Mouse (Mus musculus): ENCODE data around the gene Gm10273. TPM values are rescaled to one million over a fixed set of nuclear protein-coding genes. Genes with fewer than 3 reads are reported as not detected.

The Gm10273 gene
- polyA plus RNA-seq, 1 experiment from 2014 or later: 3.5 TPM

GRCm38 (mm10) chr10:59364551-59364950 is 30.9 kb upstream of the Gm10273 start:
- no peaks in the 10 kb centered on the region for H3K4me1 ChIP-seq (ENCODE audit: control insufficient read depth, insufficient read depth, low read length)
- peaks cover 71% of the 10 kb centered on the region for H3K36me3 ChIP-seq (ENCODE audit: control insufficient read depth, insufficient read depth, low read length)
- H3K27me3 ChIP-seq (ENCODE audit: control insufficient read depth, insufficient read depth, low read length): no peaks in the 10 kb centered on the region
- no peaks in the 10 kb centered on the region for H3K9me3 ChIP-seq (ENCODE audit: control insufficient read depth, low read depth, low read length)
- no peak overlapping the region for H3K4me3 ChIP-seq (ENCODE audit: low read depth, low read length)
- no peak for ATAC-seq (ENCODE audit: insufficient number of reproducible peaks, insufficient read depth, low FRiP score, low read depth)
- H3K9ac ChIP-seq (replicated peaks; ENCODE audit: low read depth, low read length): no peak overlapping the region
- 72% methylated on average over 3 of the region's 3 CpGs for WGBS
- no peak overlapping the region for H3K27ac ChIP-seq (ENCODE audit: low read length)
- H3K4me2 ChIP-seq (replicated peaks; ENCODE audit: low read depth, low read length): no peak overlapping the region

GRCm38 (mm10) chr10:59365804-59366589 is 29.4 kb upstream of the Gm10273 start:
- H3K4me2 ChIP-seq (replicated peaks; ENCODE audit: low read depth, low read length): no peak overlapping the region
- no peak for ATAC-seq (ENCODE audit: insufficient number of reproducible peaks, insufficient read depth, low FRiP score, low read depth)
- H3K9ac ChIP-seq (replicated peaks; ENCODE audit: low read depth, low read length): no peak overlapping the region
- no peak overlapping the region for H3K27ac ChIP-seq (ENCODE audit: low read length)
- no peak overlapping the region for H3K4me3 ChIP-seq (ENCODE audit: low read depth, low read length)
- no peaks in the 10 kb centered on the region for H3K9me3 ChIP-seq (ENCODE audit: control insufficient read depth, low read depth, low read length)
- WGBS: 82% methylated on average over 5 of the region's 5 CpGs
- H3K27me3 ChIP-seq (ENCODE audit: control insufficient read depth, insufficient read depth, low read length): no peaks in the 10 kb centered on the region
- H3K4me1 ChIP-seq (ENCODE audit: control insufficient read depth, insufficient read depth, low read length): no peaks in the 10 kb centered on the region
- peaks cover 86% of the 10 kb centered on the region for H3K36me3 ChIP-seq (ENCODE audit: control insufficient read depth, insufficient read depth, low read length)

DNA sequence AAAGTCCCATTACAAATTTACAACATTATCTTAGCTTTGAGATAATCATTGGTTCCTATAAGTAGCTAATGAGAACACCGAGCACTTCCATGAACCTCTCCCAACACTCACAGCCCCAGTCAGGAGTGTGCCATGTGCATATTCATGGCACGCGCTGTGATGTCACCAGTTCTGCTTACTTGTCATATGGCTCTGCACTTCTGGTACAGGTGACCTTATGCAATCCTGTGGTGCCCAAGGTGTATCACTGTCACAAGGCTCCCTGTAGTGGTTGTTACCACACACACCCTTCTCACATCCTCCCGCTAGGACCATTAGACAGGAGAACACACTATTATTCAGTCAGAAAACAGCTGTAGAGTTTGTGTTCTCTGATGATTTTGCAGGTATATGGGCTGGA is 28.7 kb upstream of the Gm10273 start:
- Histone ChIP-seq H3K4me2 (replicated peaks; ENCODE audit: low read depth, low read length) (no peak overlapping the region), H3K27ac (ENCODE audit: low read length) (no peak overlapping the region), H3K27me3 (ENCODE audit: control insufficient read depth, insufficient read depth, low read length) (no peaks in the 10 kb centered on the region), H3K4me3 (ENCODE audit: low read depth, low read length) (no peak overlapping the region), H3K36me3 (ENCODE audit: control insufficient read depth, insufficient read depth, low read length) (peaks cover 87% of the 10 kb centered on the region), H3K9me3 (ENCODE audit: control insufficient read depth, low read depth, low read length) (no peaks in the 10 kb centered on the region), H3K9ac (replicated peaks; ENCODE audit: low read depth, low read length) (no peak overlapping the region), H3K4me1 (ENCODE audit: control insufficient read depth, insufficient read depth, low read length) (no peaks in the 10 kb centered on the region)
- ATAC-seq (ENCODE audit: insufficient number of reproducible peaks, insufficient read depth, low FRiP score, low read depth): no peak
- 95% methylated on average over 4 of the region's 4 CpGs for WGBS

DNA sequence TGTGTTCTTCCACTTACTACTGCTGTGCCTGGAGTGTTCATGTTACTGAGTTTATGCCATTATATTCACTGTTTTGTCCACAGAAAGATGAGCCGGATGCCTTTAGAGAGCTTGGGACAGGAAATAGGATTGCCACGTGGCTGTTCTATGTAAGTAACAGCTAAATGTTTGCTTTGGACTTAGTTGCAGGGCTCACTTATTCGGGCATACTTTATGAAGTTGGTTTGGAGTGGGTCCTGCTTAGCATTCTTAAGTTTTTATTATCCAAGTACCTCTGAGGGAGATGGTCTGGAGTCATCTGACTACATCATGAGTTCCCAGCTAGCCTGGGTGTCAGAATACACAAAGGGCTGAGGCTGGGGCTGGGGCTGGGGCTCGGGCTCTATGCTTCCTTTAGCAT is 28.2 kb upstream of the Gm10273 start:
- Histone ChIP-seq H3K9ac (replicated peaks; ENCODE audit: low read depth, low read length) (no peak overlapping the region), H3K27me3 (ENCODE audit: control insufficient read depth, insufficient read depth, low read length) (no peaks in the 10 kb centered on the region), H3K4me2 (replicated peaks; ENCODE audit: low read depth, low read length) (no peak overlapping the region), H3K4me1 (ENCODE audit: control insufficient read depth, insufficient read depth, low read length) (no peaks in the 10 kb centered on the region), H3K9me3 (ENCODE audit: control insufficient read depth, low read depth, low read length) (no peaks in the 10 kb centered on the region), H3K27ac (ENCODE audit: low read length) (no peak overlapping the region), H3K36me3 (ENCODE audit: control insufficient read depth, insufficient read depth, low read length) (peaks cover 86% of the 10 kb centered on the region), H3K4me3 (ENCODE audit: low read depth, low read length) (no peak overlapping the region)
- WGBS: 67% methylated on average over 4 of the region's 4 CpGs
- ATAC-seq (ENCODE audit: insufficient number of reproducible peaks, insufficient read depth, low FRiP score, low read depth): no peak

DNA sequence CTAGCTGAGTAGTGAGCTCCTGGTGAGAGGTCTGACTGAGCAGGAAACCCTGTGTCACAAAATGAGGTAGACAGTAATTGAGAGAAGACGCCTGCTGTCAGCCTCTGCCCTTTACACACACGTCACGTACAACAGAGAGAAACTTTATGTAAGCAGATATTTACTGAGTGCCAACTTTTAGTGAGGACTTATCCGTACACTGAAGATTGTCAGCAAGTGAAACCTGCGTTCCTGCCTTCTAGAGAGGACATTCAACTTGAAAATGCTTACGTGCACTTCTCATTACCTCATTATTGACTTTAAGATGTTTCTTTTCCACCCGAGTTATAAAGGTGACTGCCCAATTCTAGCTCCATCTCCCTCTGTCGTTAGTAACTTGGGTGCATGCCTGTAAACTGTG is 26.7 kb upstream of the Gm10273 start:
- no peak for ATAC-seq (ENCODE audit: insufficient number of reproducible peaks, insufficient read depth, low FRiP score, low read depth)
- Histone ChIP-seq H3K4me3 (ENCODE audit: low read depth, low read length) (no peak overlapping the region), H3K9ac (replicated peaks; ENCODE audit: low read depth, low read length) (no peak overlapping the region), H3K4me1 (ENCODE audit: control insufficient read depth, insufficient read depth, low read length) (no peaks in the 10 kb centered on the region), H3K27ac (ENCODE audit: low read length) (no peak overlapping the region), H3K9me3 (ENCODE audit: control insufficient read depth, low read depth, low read length) (no peaks in the 10 kb centered on the region), H3K27me3 (ENCODE audit: control insufficient read depth, insufficient read depth, low read length) (no peaks in the 10 kb centered on the region), H3K4me2 (replicated peaks; ENCODE audit: low read depth, low read length) (no peak overlapping the region), H3K36me3 (ENCODE audit: control insufficient read depth, insufficient read depth, low read length) (peaks cover 85% of the 10 kb centered on the region)
- 88% methylated on average over 8 of the region's 8 CpGs for WGBS

DNA sequence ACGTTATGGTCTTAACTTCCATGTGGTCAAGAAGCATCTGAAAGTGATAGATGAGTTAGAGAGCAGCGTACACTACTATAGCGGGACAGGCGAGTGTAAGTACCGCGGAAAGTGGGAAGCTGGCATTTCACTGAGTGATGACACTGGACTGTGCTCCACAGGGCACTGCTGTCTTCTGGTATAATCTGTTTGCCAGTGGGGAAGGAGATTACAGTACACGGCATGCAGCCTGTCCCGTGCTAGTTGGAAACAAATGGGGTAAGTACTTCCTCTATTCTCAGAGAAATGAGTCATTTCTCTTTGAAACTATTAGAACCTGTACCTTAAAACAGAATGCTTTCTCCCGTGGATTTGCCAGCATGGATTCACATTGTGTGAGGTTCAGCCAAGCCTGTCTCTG is 26.0 kb upstream of the Gm10273 start:
- H3K4me1 ChIP-seq (ENCODE audit: control insufficient read depth, insufficient read depth, low read length): no peaks in the 10 kb centered on the region
- H3K4me2 ChIP-seq (replicated peaks; ENCODE audit: low read depth, low read length): no peak overlapping the region
- H3K9me3 ChIP-seq (ENCODE audit: control insufficient read depth, low read depth, low read length): no peaks in the 10 kb centered on the region
- no peak overlapping the region for H3K4me3 ChIP-seq (ENCODE audit: low read depth, low read length)
- peaks cover 83% of the 10 kb centered on the region for H3K36me3 ChIP-seq (ENCODE audit: control insufficient read depth, insufficient read depth, low read length)
- no peak overlapping the region for H3K9ac ChIP-seq (replicated peaks; ENCODE audit: low read depth, low read length)
- no peaks in the 10 kb centered on the region for H3K27me3 ChIP-seq (ENCODE audit: control insufficient read depth, insufficient read depth, low read length)
- ATAC-seq (ENCODE audit: insufficient number of reproducible peaks, insufficient read depth, low FRiP score, low read depth): no peak
- WGBS: 85% methylated on average over 9 of the region's 9 CpGs
- no peak overlapping the region for H3K27ac ChIP-seq (ENCODE audit: low read length)

DNA sequence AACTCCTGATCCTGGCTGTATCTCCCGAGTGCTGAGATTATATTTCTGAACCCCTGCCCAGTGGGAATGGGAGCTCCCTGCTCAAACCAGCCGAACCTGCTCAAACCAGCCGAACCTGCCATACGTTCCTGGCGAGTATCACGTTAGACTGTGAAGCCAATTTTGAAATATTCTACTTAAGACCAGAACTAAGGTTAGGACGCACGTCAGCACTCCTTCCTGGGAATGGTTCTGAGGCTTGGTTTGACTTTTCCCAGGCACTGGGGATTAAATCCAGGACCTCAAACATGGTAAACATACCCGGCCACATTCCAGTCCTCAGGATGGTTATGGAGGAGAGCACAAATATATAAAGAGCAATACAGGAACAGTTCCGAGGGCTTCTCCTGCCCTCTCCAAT is 17.5 kb upstream of the Gm10273 start:
- Histone ChIP-seq H3K4me3 (ENCODE audit: low read depth, low read length) (no peak overlapping the region), H3K27ac (ENCODE audit: low read length) (no peak overlapping the region), H3K4me2 (replicated peaks; ENCODE audit: low read depth, low read length) (no peak overlapping the region), H3K4me1 (ENCODE audit: control insufficient read depth, insufficient read depth, low read length) (no peaks in the 10 kb centered on the region), H3K9ac (replicated peaks; ENCODE audit: low read depth, low read length) (no peak overlapping the region), H3K36me3 (ENCODE audit: control insufficient read depth, insufficient read depth, low read length) (peaks cover 16% of the 10 kb centered on the region), H3K9me3 (ENCODE audit: control insufficient read depth, low read depth, low read length) (no peaks in the 10 kb centered on the region), H3K27me3 (ENCODE audit: control insufficient read depth, insufficient read depth, low read length) (no peaks in the 10 kb centered on the region)
- 71% methylated on average over 10 of the region's 10 CpGs for WGBS
- no peak for ATAC-seq (ENCODE audit: insufficient number of reproducible peaks, insufficient read depth, low FRiP score, low read depth)

DNA sequence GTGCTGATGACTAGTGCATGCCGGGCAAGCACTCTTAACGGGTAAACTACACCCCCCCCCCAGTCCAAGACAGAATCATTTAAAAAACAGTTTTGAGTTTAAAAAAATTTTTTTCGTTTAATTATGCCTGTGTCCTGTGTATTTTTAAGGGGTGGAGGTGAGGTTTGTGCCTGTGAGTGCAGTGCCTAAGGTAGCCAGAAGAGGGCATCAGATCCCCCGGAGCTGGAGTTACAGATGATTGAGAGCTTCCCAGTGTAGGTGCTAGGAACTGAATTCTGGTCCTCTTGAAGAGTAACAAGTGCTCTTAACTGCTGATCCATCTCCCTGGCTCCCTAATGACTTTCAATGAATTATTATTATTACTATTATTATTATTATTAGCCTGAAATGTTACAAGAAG is 16.7 kb upstream of the Gm10273 start:
- H3K9ac ChIP-seq (replicated peaks; ENCODE audit: low read depth, low read length): no peak overlapping the region
- no peak overlapping the region for H3K4me2 ChIP-seq (replicated peaks; ENCODE audit: low read depth, low read length)
- H3K36me3 ChIP-seq (ENCODE audit: control insufficient read depth, insufficient read depth, low read length): peaks cover 8% of the 10 kb centered on the region
- H3K4me1 ChIP-seq (ENCODE audit: control insufficient read depth, insufficient read depth, low read length): no peaks in the 10 kb centered on the region
- no peaks in the 10 kb centered on the region for H3K27me3 ChIP-seq (ENCODE audit: control insufficient read depth, insufficient read depth, low read length)
- H3K4me3 ChIP-seq (ENCODE audit: low read depth, low read length): no peak overlapping the region
- H3K9me3 ChIP-seq (ENCODE audit: control insufficient read depth, low read depth, low read length): no peaks in the 10 kb centered on the region
- 92% methylated on average over 4 of the region's 4 CpGs for WGBS
- no peak for ATAC-seq (ENCODE audit: insufficient number of reproducible peaks, insufficient read depth, low FRiP score, low read depth)
- no peak overlapping the region for H3K27ac ChIP-seq (ENCODE audit: low read length)

- Histone ChIP-seq H3K9me3 (ENCODE audit: control insufficient read depth, low read depth, low read length) (no peaks in the 10 kb centered on the region), H3K9ac (replicated peaks; ENCODE audit: low read depth, low read length) (no peak overlapping the region), H3K4me1 (ENCODE audit: control insufficient read depth, insufficient read depth, low read length) (no peaks in the 10 kb centered on the region), H3K4me3 (ENCODE audit: low read depth, low read length) (no peak overlapping the region), H3K4me2 (replicated peaks; ENCODE audit: low read depth, low read length) (no peak overlapping the region), H3K27ac (ENCODE audit: low read length) (no peak overlapping the region), H3K36me3 (ENCODE audit: control insufficient read depth, insufficient read depth, low read length) (no peaks in the 10 kb centered on the region), H3K27me3 (ENCODE audit: control insufficient read depth, insufficient read depth, low read length) (no peaks in the 10 kb centered on the region)
- ATAC-seq (ENCODE audit: insufficient number of reproducible peaks, insufficient read depth, low FRiP score, low read depth): no peak
- WGBS: 28% methylated on average over 3 of the region's 3 CpGs
Observed at GRCm38 (mm10) chr10:59379927-59380326, 15.5 kb upstream of the Gm10273 start.

Measured in stomach, embryonic 14.5 days (tissue).